Mouse (Mus musculus) small intestine, adult 10 weeks (tissue): ENCODE measurements around the gene Crkl. TPM values are rescaled to one million over a fixed set of nuclear protein-coding genes. Genes with fewer than 3 reads are reported as not detected.

Experiments used
- polyA plus RNA-seq: library from polyadenylated mRNA; stranded (reverse); fragments of 350-450 nt; fragmentation: Illumina TruSeq; extraction: RNeasy Lipid Tissue Mini Kit (QIAGEN cat#74804); gene quantifications from one replicate; pipeline ENCODE4 v1.2.3, GENCODE M21; 2014; ENCODE audit warnings: low replicate concordance

Gene Crkl
- 26.2 TPM for polyA plus RNA-seq

DNA sequence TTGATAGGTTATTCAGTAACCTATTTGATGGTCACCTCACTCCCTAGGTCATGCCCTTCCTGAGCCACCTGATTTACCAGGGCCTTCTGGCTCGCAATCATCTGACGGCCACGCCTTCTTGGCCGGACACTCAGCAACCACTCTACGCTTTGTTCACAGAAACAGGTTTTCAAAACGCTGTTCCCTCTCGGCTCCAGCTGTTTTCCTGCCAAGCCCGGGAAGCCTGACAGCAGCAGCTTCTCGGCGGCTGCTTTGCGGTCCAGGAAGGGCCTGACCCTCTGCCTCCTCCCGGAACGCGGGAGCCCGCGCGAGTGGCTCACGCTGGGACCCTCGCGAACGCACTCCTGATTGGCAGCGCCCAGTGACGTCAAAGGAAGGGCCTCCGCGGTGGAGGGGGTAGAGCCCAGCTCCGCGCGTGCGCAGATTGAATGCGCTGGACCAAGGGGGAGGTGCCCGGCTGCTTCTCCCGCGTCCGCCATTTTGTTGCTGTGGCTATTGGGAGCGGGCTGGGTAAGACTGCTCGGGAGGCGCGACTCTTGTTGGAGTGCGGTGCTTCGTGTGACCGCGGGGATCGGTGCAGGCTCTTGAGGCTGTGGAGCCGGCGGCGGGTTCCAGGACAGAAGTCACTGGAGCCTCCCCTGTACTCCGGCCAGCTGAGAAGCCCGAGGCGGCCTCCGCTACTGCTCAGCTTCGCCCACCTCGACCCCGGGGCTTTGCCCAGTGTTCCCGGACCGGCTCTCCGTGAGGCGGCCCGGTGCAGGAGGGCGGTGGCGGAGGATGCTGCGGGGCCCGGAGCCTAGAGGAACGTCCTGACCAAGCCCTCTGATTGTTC lies at the start of gene Crkl:
TSS of gene Crkl (plus strand) at position 447 of the 832 bp plus-strand sequence.

DNA sequence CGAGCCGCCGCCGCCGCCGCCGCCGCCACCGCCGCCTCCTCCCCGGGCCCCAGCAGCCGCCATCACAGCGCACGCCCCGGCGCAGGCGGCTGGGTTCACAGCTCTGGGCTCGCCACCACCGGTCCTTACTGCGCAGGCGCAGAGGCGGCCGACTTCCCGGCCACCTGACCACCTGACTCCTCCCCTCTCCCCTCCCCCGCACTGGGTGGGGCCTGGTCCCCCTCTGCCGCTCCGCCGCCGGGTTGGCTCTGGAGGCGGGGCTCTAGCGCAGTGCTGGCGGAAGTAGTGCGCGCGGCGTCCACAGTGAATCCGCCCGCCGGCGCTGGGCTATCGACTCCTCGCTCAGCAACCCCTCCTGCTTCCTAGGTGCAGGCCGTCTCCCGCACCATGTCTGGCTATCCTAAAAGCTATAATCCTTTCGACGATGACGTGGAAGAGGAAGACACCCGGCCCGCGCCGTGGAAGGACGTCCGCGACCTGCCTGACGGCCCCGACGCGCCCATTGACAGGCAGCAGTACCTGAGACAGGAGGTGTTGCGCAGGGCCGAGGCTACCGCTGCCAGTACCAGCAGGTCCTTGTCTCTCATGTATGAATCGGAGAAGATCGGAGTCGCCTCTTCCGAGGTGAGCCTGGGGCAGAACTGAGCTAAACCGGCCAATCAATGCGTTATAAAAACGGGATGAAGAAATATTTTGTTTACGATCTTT lies 45.9 kb upstream of the Crkl start, which contains the start of the genes Snap29 and Pi4ka:
TSS of gene Snap29 (plus strand) at position 251 of the 708 bp plus-strand sequence.
TSS of gene Pi4ka (minus strand) at position 579 of the 708 bp plus-strand sequence.

DNA sequence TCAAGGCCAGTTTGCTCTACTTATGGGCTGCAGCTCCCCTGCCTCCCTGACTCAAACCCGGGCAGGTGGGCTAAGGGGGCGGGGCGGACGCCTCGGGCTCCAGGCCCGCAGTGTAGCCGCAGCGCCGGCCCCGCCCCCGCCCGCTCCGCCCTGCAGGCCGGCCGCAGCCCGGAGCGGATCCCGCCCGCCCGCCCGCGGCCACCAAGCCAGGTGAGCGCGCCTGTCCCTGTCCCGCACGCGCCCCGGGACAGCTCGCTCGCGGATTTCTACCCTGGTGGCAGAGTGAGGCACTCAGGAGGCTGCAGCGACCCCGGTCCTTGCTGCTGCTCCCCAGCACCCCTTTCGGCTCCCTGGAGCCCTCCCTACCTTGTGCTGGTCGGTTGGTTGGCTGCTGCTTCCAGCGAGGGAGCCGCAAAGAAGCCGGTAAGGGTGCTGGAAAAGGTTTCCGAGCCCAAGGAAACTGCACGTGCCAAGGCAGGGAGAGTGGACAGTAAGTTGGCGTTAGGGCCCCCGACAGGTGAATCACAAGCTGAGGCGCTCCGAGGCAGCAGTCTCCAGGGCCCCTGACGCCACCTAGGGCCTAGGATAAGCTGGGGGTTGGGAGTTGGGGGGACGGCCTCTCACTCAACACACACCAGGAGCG lies 37.8 kb downstream of the Crkl start, which contains the start of gene Aifm3:
TSS of gene Aifm3 (plus strand) at position 143 of the 643 bp plus-strand sequence.

GRCm38 (mm10) chr16:17508546-17509239 lies 56.9 kb downstream of the Crkl start, which contains the start of gene Lztr1:
Gene Lztr1, plus strand, starts transcription at chr16:17508688.

DNA sequence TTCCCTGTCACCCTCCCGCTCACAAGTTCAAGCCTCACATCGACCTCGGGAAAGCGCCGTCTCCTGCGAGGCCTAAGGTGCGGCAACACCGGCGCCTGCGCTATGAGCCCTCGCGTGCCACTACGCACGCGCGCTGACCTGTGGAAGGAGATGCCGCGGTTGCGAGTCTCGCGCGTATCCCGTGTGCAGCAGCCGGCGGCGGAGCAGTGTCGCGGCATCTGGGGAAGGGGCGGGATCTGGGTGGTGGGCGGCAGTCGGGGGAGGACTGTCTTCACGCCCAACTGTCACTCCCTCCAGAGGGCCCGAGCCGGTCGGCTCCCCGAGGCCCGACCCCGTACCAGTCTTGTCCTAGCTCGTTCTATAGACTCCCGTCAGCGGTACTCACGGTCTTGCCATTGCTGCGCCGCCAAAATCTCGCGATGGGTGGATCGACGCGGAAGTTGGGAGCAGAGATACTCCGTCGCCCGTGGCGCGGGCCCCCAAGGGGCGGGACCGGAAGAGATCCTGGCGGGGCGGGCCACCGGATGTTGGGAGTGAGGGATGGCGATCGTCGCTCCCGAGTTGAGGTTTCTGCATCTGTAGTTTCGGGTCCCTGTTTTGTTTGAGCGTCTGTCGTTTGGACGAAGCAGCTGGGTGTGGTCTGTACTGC lies 79.0 kb downstream of the Crkl start, which contains the start of gene Thap7:
TSS of gene Thap7 (minus strand) at position 497 of the 649 bp plus-strand sequence.

Other genes starting within 250 kb of the Crkl start
- gene Ube2l3, start 249.3 kb upstream of the Crkl start, polyA plus RNA-seq, result 200 TPM
- not detected for gene Rimbp3, start 243.4 kb upstream of the Crkl start, polyA plus RNA-seq
- gene Hic2, start 218.4 kb upstream of the Crkl start, polyA plus RNA-seq, result 0.59 TPM
- not detected for gene Tmem191c, start 175.9 kb upstream of the Crkl start, polyA plus RNA-seq
- gene Serpind1, start 120.6 kb upstream of the Crkl start, polyA plus RNA-seq, result not detected
- gene Snap29, start 46.0 kb upstream of the Crkl start, polyA plus RNA-seq, result 115 TPM
- 10.9 TPM for gene Pi4ka, start 45.7 kb upstream of the Crkl start, polyA plus RNA-seq
- gene Aifm3, start 37.6 kb downstream of the Crkl start, polyA plus RNA-seq, result not detected
- 7.3 TPM for gene Lztr1, start 56.7 kb downstream of the Crkl start, polyA plus RNA-seq
- gene Thap7, start 79.1 kb downstream of the Crkl start, polyA plus RNA-seq, result not detected
- gene Lrrc74b, start 109.3 kb downstream of the Crkl start, polyA plus RNA-seq, result 0.45 TPM
- 0.22 TPM for gene P2rx6, start 109.9 kb downstream of the Crkl start, polyA plus RNA-seq
- 0.15 TPM for gene Slc7a4, start 131.2 kb downstream of the Crkl start, polyA plus RNA-seq
- 6.4 TPM for gene Smpd4, start 167.4 kb downstream of the Crkl start, polyA plus RNA-seq
- not detected for gene Ccdc74a, start 194.5 kb downstream of the Crkl start, polyA plus RNA-seq